Mouse (Mus musculus): ENCODE results near the gene Lysmd1.

DNA sequence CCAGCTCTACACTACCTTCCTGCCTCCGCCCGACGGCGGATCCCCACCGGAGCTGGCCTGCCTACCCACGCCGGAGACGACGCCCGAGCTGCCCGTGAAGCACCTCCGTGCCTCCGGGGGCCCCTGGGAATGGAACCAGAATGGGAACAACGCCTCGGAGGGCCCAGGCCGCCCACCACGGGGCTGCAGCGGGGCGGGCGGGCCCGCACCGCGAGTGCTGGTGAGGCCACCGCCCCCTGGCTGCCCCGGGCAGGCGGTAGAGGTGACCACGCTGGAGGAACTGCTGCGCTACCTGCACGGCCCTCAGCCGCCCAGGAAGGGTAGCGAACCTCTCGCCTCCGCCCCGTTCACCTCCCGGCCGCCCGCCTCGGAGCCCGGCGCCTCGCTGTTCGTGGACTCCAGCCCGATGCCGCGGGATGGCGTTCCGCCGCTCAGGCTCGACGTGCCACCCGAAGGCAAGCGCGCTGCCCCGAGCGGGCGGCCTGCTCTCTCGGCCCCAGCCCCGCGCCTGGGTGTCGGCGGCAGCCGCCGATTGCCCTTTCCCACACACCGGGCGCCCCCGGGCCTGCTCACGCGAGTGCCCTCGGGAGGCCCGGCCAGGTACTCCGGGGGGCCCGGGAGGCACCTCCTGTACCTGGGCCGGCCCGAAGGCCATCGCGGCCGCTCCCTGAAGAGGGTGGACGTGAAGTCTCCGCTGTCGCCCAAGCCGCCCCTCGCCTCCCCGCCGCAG, 38.8 kb downstream of the Lysmd1 start:
- peak; percentile 2; the same call in 1 of the 2 replicates for TF ChIP-seq CTCF (IDR thresholded peaks at IDR 0.05; ENCODE audit: low read depth)
- TF ChIP-seq EP300 (optimal IDR thresholded peaks at IDR 0.05), result no peak
